Mouse (Mus musculus) monocyte, adult 5-6 weeks (primary cell): Measurements from ENCODE around the gene Atp6ap1. TPM values are rescaled to one million over a fixed set of nuclear protein-coding genes. Genes with fewer than 3 reads are reported as not detected.

Experiments
- ATAC-seq: fragments of 153-309, 156-312 bp; replicated peaks from 2 replicates; pipeline ENCODE4 v1.8.0; 2017; ENCODE audit warnings: mild to moderate bottlenecking; ENCODE audit not compliant: low TSS enrichment, insufficient number of reproducible peaks, severe bottlenecking, poor library complexity, low FRiP score
- total RNA-seq: library from RNA; stranded (forward); fragments of 200-1000, 200-491, 200-594 nt; gene quantifications from 3 replicates; pipeline ENCODE4 v1.2.3, GENCODE M21; 2017

Gene Atp6ap1
- total RNA-seq: 286 to 398 TPM (median 345 TPM) in 3 replicates

- ATAC-seq: peak; percentile 99
Measured at GRCm38 (mm10) chrX:74296538-74297448, at the start of gene Atp6ap1. Gene Atp6ap1, plus strand, starts transcription at chrX:74297097.

GRCm38 (mm10) chrX:74248651-74249050 is 48.2 kb upstream of the Atp6ap1 start:
- no peak for ATAC-seq

- ATAC-seq: no peak
Measured at GRCm38 (mm10) chrX:74249615-74250014, 47.3 kb upstream of the Atp6ap1 start, which contains the start of gene Flna. Gene Flna, minus strand, starts transcription at chrX:74249820.

- ATAC-seq: peak; percentile 88
Measured at GRCm38 (mm10) chrX:74254153-74254887, 42.6 kb upstream of the Atp6ap1 start, which contains the start of gene Emd. Gene Emd, plus strand, starts transcription at chrX:74254687.

- ATAC-seq: no peak
Measured at GRCm38 (mm10) chrX:74254888-74255565, 41.9 kb upstream of the Atp6ap1 start.

GRCm38 (mm10) chrX:74257746-74258145 is 39.2 kb upstream of the Atp6ap1 start:
- no peak for ATAC-seq

- ATAC-seq: peak; percentile 33; the same call in 1 of the 2 replicates
Measured at GRCm38 (mm10) chrX:74269736-74270061, 27.2 kb upstream of the Atp6ap1 start.

GRCm38 (mm10) chrX:74270062-74270901 is 26.6 kb upstream of the Atp6ap1 start, which contains the start of gene Rpl10:
Gene Rpl10, plus strand, starts transcription at chrX:74270812.
- peak; percentile 92 for ATAC-seq

- peak; percentile 19; the same call in 1 of the 2 replicates for ATAC-seq
Measured at GRCm38 (mm10) chrX:74270902-74271551, 25.9 kb upstream of the Atp6ap1 start.

- no peak for ATAC-seq
Measured at GRCm38 (mm10) chrX:74273422-74274322, 23.2 kb upstream of the Atp6ap1 start.

GRCm38 (mm10) chrX:74277916-74278315 is 19.0 kb upstream of the Atp6ap1 start:
- peak; percentile 65 for ATAC-seq

- no peak for ATAC-seq
Measured at GRCm38 (mm10) chrX:74281041-74281731, 15.7 kb upstream of the Atp6ap1 start.

- peak; percentile 75 for ATAC-seq
Measured at GRCm38 (mm10) chrX:74281732-74282394, 15.0 kb upstream of the Atp6ap1 start, which contains the start of the genes Taz and Dnase1l1. Gene Taz, plus strand, starts transcription at chrX:74281912. Gene Dnase1l1, minus strand, starts transcription at chrX:74282337.

GRCm38 (mm10) chrX:74282395-74283091 is 14.4 kb upstream of the Atp6ap1 start:
- ATAC-seq: peak; percentile 89

GRCm38 (mm10) chrX:74283092-74283437 is 13.8 kb upstream of the Atp6ap1 start:
- no peak for ATAC-seq
